ENCODE assay signal across 22 mouse cellular contexts in genomic region chr2:19627920-19628608, GRCm38 (mm10). TPM values are rescaled to one million over a fixed set of nuclear protein-coding genes. Genes with fewer than 3 reads are reported as not detected.
A peak's percentile ranks its signal among the peaks of the same experiment; 100 is the strongest.
DNase-seq lines count a peak whose midpoint lies in the region; ATAC-seq and TF ChIP-seq lines count a peak whose summit lies in the region.
"Had no signal": no experiment of that assay in that cellular context is flagged by ENCODE, and none has a peak within 500 bp of the region (broad histone marks: within the 10 kb centered on the region; RNA-seq: fewer than 3 reads in every experiment).

No protein-coding gene starts in this region.

- no peak for TF ChIP-seq RAD21 in CH12.LX (IDR thresholded peaks at IDR 0.05; ENCODE audit: low read depth, low read length)

- TF ChIP-seq POLR2A in CH12.LX (IDR thresholded peaks at IDR 0.05; ENCODE audit: low read depth, low read length): no peak

- H3K36me3 ChIP-seq in lung, postnatal 0 days (ENCODE audit: insufficient read depth, low read length): no peaks in the 10 kb centered on the region
- H3K36me3 ChIP-seq in CH12.LX (replicated peaks in 1 of 2; ENCODE audit: control insufficient read depth in 1 of 2, insufficient read depth in 1 of 2, low read length in 1 of 2): no peaks in the 10 kb centered on the region
- H3K36me3 ChIP-seq: forebrain, embryonic 12.5 days; hindbrain, embryonic 15.5 days; kidney, embryonic 15.5 days; limb, embryonic 15.5 days had no signal

- no peak overlapping the region for H3K4me2 ChIP-seq in lung, postnatal 0 days (replicated peaks; ENCODE audit: low read depth, low read length)
- peak overlapping the region; percentile 21; the same call in 1 of the 2 replicates for H3K4me2 ChIP-seq in CH12.LX (ENCODE audit: insufficient read depth, low read depth, poor library complexity, severe bottlenecking)
- H3K4me2 ChIP-seq: forebrain, embryonic 12.5 days; hindbrain, embryonic 15.5 days; kidney, embryonic 15.5 days; limb, embryonic 15.5 days; midbrain, embryonic 11.5 days had no signal

- peak; percentile 14 for DNase-seq in lung, postnatal 0 days (ENCODE audit: low spot score)
- DNase-seq in lung, postnatal 4 days: no peak
- peak; percentile 52 for DNase-seq in CH12.LX (ENCODE audit: extremely low read depth)
- peak; percentile 14 to 26 for DNase-seq in monocyte, adult 2 months (ENCODE audit: low read depth in 1 of 2, low spot score in 2 of 2)
- no peak for DNase-seq in kidney, adult 11 months
- DNase-seq in thymus, postnatal 4 days: no peak
- no peak for DNase-seq in urinary bladder, adult 18-20 months (ENCODE audit: low spot score in 2 of 2)
- DNase-seq: cerebellum, adult 8-10 months; gastrocnemius, postnatal 14 days; heart, adult 2 months; heart, postnatal 36 days; kidney, postnatal 4 days; right cerebral cortex, postnatal 14 days; thymus, postnatal 14 days had no signal

- H3K27ac ChIP-seq in lung, postnatal 0 days (ENCODE audit: low read length): no peak overlapping the region
- no peak overlapping the region; the same call in 1 of the 2 replicates for H3K27ac ChIP-seq in CH12.LX (ENCODE audit: insufficient read depth, low read depth)
- H3K27ac ChIP-seq: forebrain, embryonic 12.5 days; heart, adult 2 months; hindbrain, embryonic 15.5 days; kidney, embryonic 15.5 days; limb, embryonic 15.5 days had no signal

- ATAC-seq in lung, postnatal 0 days: no peak
- peak; percentile 68 for ATAC-seq in common myeloid progenitor, adult 5-6 weeks (replicated peaks; ENCODE audit: low read depth, poor library complexity, severe bottlenecking)
- ATAC-seq: intestine, embryonic 16.5 days had no signal

- 76% methylated on average over 4 of the region's 4 CpGs for WGBS in lung, postnatal 0 days

- no peak overlapping the region for H3K9ac ChIP-seq in lung, postnatal 0 days (replicated peaks; ENCODE audit: low read depth)
- H3K9ac ChIP-seq in CH12.LX (ENCODE audit: insufficient read depth, low read depth): no peak overlapping the region
- H3K9ac ChIP-seq: forebrain, embryonic 12.5 days; hindbrain, embryonic 15.5 days; kidney, embryonic 15.5 days; limb, embryonic 15.5 days had no signal

- TF ChIP-seq CTCF in lung, postnatal 0 days (IDR thresholded peaks at IDR 0.05): no peak
- TF ChIP-seq CTCF in CH12.LX (conservative IDR thresholded peaks at IDR 0.05 in 1 of 2, IDR thresholded peaks at IDR 0.05 in 1 of 2; ENCODE audit: low read depth in 2 of 2, low read length in 2 of 2): no peak

- no peaks in the 10 kb centered on the region for H3K79me2 ChIP-seq in CH12.LX (replicated peaks; ENCODE audit: control insufficient read depth, extremely low read depth, insufficient read depth, poor library complexity, severe bottlenecking)

- H3K4me3 ChIP-seq in lung, postnatal 0 days (ENCODE audit: low read depth, low read length): no peak overlapping the region
- no peak overlapping the region for H3K4me3 ChIP-seq in CH12.LX (replicated peaks in 1 of 3; ENCODE audit: low read depth in 2 of 3, low read length in 2 of 3, poor library complexity in 1 of 3)
- H3K4me3 ChIP-seq: forebrain, embryonic 12.5 days; heart, adult 2 months; hindbrain, embryonic 15.5 days; kidney, embryonic 15.5 days; limb, embryonic 15.5 days; myocyte had no signal

- no peak for TF ChIP-seq EP300 in lung, postnatal 0 days (IDR thresholded peaks at IDR 0.05)
- TF ChIP-seq EP300 in CH12.LX (IDR thresholded peaks at IDR 0.05; ENCODE audit: low read length): peak; percentile 80

- no peaks in the 10 kb centered on the region for H3K9me3 ChIP-seq in lung, postnatal 0 days (ENCODE audit: low read length)
- H3K9me3 ChIP-seq in CH12.LX (replicated peaks; ENCODE audit: low read length): no peaks in the 10 kb centered on the region
- H3K9me3 ChIP-seq: forebrain, embryonic 12.5 days; hindbrain, embryonic 15.5 days; limb, embryonic 15.5 days had no signal

- no peaks in the 10 kb centered on the region for H3K27me3 ChIP-seq in lung, postnatal 0 days (replicated peaks; ENCODE audit: insufficient read depth, low read length)
- no peaks in the 10 kb centered on the region for H3K27me3 ChIP-seq in CH12.LX (replicated peaks)
- H3K27me3 ChIP-seq: forebrain, embryonic 12.5 days; hindbrain, embryonic 15.5 days; kidney, embryonic 15.5 days; limb, embryonic 15.5 days had no signal

- no peaks in the 10 kb centered on the region for H3K4me1 ChIP-seq in lung, postnatal 0 days (ENCODE audit: insufficient read depth, low read depth, low read length)
- peaks cover 0 to 44% of the 10 kb centered on the region in 2 experiments; a peak in 3 of 4 replicates for H3K4me1 ChIP-seq in CH12.LX (ENCODE audit: control insufficient read depth in 1 of 2, insufficient read depth in 2 of 2)
- H3K4me1 ChIP-seq: forebrain, embryonic 12.5 days; hindbrain, embryonic 15.5 days; kidney, embryonic 15.5 days; limb, embryonic 15.5 days had no signal

- in situ Hi-C loops in CH12.LX (cut with MboI; ENCODE audit: low pct_ligation_motif_present, low pct_unique_long_range_greater_than_20kb, low sequenced_read_pairs): no loop called here

- dilution Hi-C loops in CH12.LX (cut with MboI; ENCODE audit: extremely low pct_ligation_motif_present, extremely low pct_unique_long_range_greater_than_20kb, low sequenced_read_pairs): no loop called here

TF ChIP-seq in CH12.LX, 34 proteins besides CTCF, POLR2A, EP300 and RAD21:
- no peak for TF ChIP-seq BHLHE40 (IDR thresholded peaks at IDR 0.05; ENCODE audit: low read depth, low read length)
- peak; percentile 41; the same call in 1 of the 2 replicates for TF ChIP-seq IRF4 (IDR thresholded peaks at IDR 0.05; ENCODE audit: low read depth, low read length)
- peak; percentile 50 for TF ChIP-seq JUND (conservative IDR thresholded peaks at IDR 0.05; ENCODE audit: low read depth, low read length)
- TF ChIP-seq ZC3H11A (IDR thresholded peaks at IDR 0.05; ENCODE audit: low read depth, low read length): no peak
- TF ChIP-seq USF1 (IDR thresholded peaks at IDR 0.05; ENCODE audit: low read depth, low read length): no peak
- TF ChIP-seq MAFK (IDR thresholded peaks at IDR 0.05; ENCODE audit: insufficient replicate concordance, low read length): peak; percentile 81
- no peak for TF ChIP-seq TCF12 (IDR thresholded peaks at IDR 0.05; ENCODE audit: low read depth, low read length)
- peak; percentile 22; the same call in 1 of the 2 replicates for TF ChIP-seq MEF2A (IDR thresholded peaks at IDR 0.05; ENCODE audit: borderline replicate concordance, low read depth, low read length)

RNA-seq across cellular contexts. Expression of gene Otud1, which starts 29.5 kb away (rescaled TPM):
- 7.8 and 9.2 TPM in 2 replicates for polyA plus RNA-seq in lung, postnatal 0 days (2015; fragmentation: Nextera tagmentation; extraction: Ambion mirVana)
- 0.13 and 0.29 TPM in 2 replicates for total RNA-seq in CH12.LX (2012; rRNA removed)
- 1.3 and 1.4 TPM in 2 replicates for total RNA-seq in CH12.LX (2014; rRNA removed)
- 1.5 and 1.6 TPM in 2 replicates for polyA plus RNA-seq in CH12.LX (2012; ENCODE audit: insufficient read length, low read depth)
- 4.0 and 8.9 TPM in 2 replicates for total RNA-seq in common myeloid progenitor, adult 5-6 weeks (2017)

Comparison
In these comparisons a context has a peak if more than half of its experiments do, and no peak if none do; other contexts are left out.
1. DNase-seq: peak in lung, postnatal 0 days (single experiment), CH12.LX (single experiment) and monocyte, adult 2 months (2 of 2); none in lung, postnatal 4 days (0 of 2), kidney, adult 11 months (single experiment), thymus, postnatal 4 days (single experiment) and urinary bladder, adult 18-20 months (0 of 2).